Mouse (Mus musculus) yolk sac, embryonic 10.5 days (tissue): Measurements from ENCODE around the gene Krt36.

ENCODE experiments used
- DNase-seq: peaks from one replicate; pipeline ENCODE4 v3.0.0-alpha.2; 2017; ENCODE audit warnings: low spot score

Krt36 gene

DNA sequence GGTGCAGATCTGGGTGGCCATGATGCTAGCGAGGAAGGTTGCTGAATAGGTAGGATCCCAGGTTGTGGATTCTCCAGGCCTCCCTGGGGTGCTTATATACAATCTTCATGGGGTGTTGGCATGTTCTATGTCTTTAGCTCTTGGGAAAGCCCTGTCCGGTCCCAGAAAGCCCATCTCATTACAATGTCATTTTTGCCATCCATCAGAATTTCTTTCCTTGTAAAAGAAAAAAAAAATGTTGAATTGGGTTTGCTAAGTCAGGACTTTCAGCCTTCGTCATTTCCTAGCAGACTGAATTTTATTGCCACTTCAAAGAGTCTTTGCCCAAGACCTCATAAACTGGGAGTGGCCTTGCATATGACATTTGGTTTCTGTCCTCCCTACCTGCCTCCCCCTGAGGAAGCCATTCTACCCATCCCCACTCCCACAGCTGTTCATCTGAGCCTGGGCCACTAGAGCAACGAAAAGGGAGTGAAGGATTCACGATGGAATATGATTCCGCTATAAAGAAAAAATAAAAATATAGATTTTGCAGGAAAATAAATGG lies at the start of gene Krt36:
TSS of gene Krt36 (minus strand) at position 51 of the 547 bp plus-strand sequence.
- DNase-seq = no peak

GRCm38 (mm10) chr11:100148615-100149330 lies 43.3 kb upstream of the Krt36 start, which contains the start of gene Krt19:
Gene Krt19 (minus strand): TSS chr11:100148665.
- no peak for DNase-seq

GRCm38 (mm10) chr11:100147566-100148353 lies 42.3 kb upstream of the Krt36 start:
- peak; percentile 52 for DNase-seq

GRCm38 (mm10) chr11:100145858-100146560 lies 40.6 kb upstream of the Krt36 start:
- peak; percentile 68 for DNase-seq

DNA sequence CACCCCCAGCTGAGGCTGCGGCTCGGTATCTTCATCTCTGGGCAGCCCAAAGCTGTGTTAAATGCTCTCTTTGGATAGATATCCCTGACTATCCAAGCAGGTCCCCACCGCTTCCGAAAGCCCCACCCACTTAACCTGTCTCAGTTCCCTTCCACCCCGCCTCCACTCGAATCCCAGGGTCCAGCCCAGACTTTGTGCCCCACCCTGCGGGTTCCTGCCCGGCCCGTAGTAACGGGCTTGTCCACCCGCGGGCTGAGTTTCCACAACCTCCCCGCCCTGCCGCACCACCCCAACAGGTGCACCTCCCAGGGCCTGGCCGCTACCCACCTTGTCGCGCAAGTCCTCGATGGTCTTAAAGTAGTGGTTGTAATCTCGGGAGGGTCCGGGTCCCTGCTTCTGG lies 39.7 kb upstream of the Krt36 start:
- DNase-seq = peak; percentile 69

- no peak for DNase-seq
Observed at GRCm38 (mm10) chr11:100140966-100141365, 35.5 kb upstream of the Krt36 start.

- DNase-seq = no peak
Observed at GRCm38 (mm10) chr11:100139391-100139790, 34.0 kb upstream of the Krt36 start.

GRCm38 (mm10) chr11:100138809-100139208 lies 33.4 kb upstream of the Krt36 start:
- DNase-seq = no peak

- DNase-seq = no peak
Observed at GRCm38 (mm10) chr11:100137693-100138092, 32.3 kb upstream of the Krt36 start.

DNA sequence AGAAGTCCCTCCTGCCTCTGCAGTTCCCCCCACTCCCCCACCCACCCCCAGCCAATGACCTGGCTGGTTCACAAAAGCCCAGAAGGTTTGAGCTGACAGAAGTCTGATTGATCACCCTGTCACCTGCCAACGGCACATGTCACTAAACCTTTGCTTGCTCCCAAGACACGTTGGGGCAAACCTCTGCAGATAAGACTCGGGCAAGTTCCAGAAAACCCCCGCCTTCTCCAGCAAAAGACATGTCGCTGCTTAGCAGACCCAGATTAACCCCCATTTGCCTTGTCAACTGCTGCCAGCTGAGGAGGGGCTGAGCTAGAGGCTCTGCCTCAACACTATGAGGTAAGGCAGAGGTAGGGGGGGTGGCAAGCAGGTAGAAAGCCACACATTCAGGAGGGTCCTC lies 31.1 kb upstream of the Krt36 start:
- no peak for DNase-seq

GRCm38 (mm10) chr11:100135731-100136130 lies 30.3 kb upstream of the Krt36 start, which contains the start of gene Krt15:
Gene Krt15 (minus strand): TSS chr11:100135928.
- DNase-seq = no peak

DNA sequence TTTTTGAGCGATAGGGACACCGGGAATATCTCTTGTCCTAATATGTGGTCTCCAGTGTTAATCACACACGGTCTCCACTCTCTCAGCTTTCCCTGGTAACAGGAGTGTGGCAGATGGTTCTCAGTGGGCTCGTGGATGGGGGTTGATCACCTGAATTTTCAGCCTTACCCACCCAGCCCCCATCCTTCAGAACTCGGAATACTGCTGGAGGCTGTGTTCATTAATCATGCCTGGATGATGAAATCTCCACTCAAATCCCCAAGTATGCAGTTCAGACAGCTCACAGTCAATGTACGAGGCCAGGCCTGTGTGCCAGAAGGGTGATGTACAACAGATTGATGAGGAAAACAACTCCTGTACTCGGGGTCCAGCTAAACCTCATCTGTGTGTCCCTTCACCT lies 19.5 kb upstream of the Krt36 start:
- no peak for DNase-seq

DNA sequence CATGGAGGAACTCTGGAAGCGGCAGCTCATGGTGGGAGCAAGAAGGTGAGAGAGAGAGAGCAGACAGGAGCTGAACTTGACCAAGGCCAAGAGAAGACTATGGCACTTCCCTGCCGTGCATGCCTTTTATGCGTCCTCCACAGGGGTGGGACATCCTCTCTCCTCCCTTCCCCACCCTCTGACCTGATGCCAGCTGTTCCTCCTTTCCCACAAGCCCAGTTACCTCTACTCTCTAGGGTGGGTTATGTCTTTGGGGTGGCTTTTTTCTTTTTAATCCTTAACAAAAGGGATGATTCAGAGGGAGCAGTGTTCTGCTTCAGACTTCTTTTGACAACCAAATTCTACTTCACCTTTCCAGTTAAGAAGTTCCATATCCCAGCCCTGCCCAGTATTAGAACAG lies 16.0 kb upstream of the Krt36 start, which contains the start of gene Krt13:
TSS of gene Krt13 (minus strand) at position 101 of the 400 bp plus-strand sequence.
- DNase-seq = no peak

GRCm38 (mm10) chr11:100120331-100120730 lies 14.9 kb upstream of the Krt36 start:
- DNase-seq = no peak

DNA sequence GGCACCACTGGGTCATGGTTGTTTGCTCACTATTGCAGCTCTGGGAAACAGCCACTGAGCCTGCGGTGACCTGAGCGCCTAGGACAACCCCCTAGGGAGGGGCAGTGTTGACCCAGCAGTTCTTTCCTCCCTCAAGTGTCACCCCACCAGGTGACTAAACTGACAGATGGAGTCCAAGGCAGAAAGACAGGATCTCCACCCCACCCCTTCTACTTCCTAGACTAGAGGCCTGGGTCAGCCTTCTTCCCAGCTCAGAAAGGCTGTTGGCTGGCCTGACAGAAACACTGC lies 8.3 kb upstream of the Krt36 start:
- peak; percentile 41 for DNase-seq

GRCm38 (mm10) chr11:100112935-100113741 lies 7.7 kb upstream of the Krt36 start:
- no peak for DNase-seq

GRCm38 (mm10) chr11:100102693-100103429 lies 2.6 kb downstream of the Krt36 start:
- DNase-seq = no peak

GRCm38 (mm10) chr11:100100391-100100790 lies 5.0 kb downstream of the Krt36 start:
- DNase-seq = no peak

DNA sequence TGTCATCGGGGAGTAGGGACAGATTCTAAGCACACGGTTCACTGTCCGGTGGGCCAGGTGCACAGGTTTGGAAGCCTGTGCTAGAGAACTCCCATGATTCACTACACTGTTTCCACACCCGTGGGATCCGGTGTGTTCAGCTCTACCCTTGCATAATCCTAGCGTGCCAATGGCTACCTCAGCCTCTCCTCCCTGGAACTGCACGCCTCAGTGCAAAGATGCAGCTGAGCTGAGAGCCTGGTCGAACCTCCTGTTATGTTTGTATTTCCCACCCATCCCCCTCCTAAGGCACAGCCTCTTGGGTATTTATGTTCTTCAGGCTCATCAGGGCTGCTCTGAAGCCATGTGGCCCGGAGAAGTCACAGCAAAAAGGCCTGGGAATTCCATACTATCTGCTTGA lies 7.6 kb downstream of the Krt36 start:
- peak; percentile 7 for DNase-seq

DNA sequence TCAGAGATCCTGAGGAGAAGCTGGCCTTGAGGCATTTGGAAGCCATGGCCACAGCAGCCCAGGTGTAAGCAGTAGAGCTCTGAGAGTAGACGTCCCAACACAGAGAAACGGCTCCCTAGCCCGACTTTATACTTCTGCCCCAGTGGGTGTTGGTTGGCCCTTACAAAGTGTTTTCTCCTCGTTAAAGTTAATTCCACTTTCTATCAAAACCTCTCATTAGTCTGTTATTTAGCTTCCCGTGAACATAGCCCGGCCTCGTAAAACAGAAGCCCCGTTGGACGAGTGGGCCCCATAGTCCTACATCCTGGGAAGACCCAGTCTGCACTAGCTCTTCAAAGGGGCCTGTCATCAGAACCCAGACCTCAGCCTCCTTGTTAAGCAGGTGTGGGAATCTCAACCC lies 9.3 kb downstream of the Krt36 start, which contains the start of gene Krt35:
TSS of gene Krt35 (minus strand) at position 101 of the 400 bp plus-strand sequence.
- DNase-seq = no peak
